Mouse (Mus musculus): ENCODE results near the gene Mcm9. TPM values are rescaled to one million over a fixed set of nuclear protein-coding genes. Genes with fewer than 3 reads are reported as not detected.
A peak's percentile ranks its signal among the peaks of the same experiment; 100 is the strongest.

Mcm9 gene
- polyA plus RNA-seq, 1 experiment from 2014 or later, result 8.3 TPM

DNA sequence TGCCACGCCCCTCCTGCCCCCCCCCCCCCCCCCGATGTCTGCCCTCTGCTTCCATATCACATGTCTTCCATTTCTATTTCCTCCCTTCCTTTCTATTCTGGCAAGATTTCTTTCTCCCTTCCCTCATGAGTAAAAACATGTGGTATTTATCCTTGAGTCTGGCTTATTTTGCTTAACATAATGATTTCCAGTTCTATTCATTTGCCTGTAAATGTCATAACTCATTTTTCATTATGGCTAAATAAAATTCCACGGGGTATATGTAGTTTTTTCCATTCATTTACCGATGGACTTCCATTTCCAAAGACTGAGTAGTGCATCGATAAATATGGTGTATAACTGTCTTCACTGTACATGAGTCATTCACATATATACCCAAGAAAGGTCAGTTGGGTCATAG, 68.2 kb downstream of the Mcm9 start:
- Histone ChIP-seq H3K27ac (no peak overlapping the region), H3K4me3 (replicated peaks) (no peak overlapping the region), H3K36me3 (no peaks in the 10 kb centered on the region), H3K9ac (no peak overlapping the region), H3K4me2 (replicated peaks) (no peak overlapping the region), H3K27me3 (replicated peaks) (no peaks in the 10 kb centered on the region), H3K4me1 (replicated peaks) (no peaks in the 10 kb centered on the region), H3K9me3 (no peaks in the 10 kb centered on the region)
- 85% methylated on average over 5 of the region's 5 CpGs for WGBS
- no peak for ATAC-seq

DNA sequence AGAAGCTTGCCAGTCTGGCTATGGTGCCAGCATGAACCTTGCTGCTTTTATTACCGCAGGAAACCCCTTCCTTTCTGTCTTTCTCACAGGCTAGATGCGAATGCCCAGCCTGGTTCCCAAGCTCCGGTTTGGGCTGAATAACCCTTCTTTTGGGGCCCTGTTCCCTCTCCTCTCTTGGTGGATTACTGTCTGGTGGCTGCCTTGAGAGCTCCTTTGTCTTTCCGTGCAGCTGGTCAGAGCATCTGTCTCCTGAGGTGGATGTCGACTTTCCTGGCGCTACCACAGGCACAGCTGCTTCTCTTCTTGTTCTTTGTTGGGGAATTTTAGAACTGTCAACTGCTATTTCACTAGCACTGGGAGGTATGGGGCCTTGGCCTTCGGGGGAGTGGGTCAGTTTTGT, 92.6 kb downstream of the Mcm9 start:
- no peak overlapping the region for H3K27ac ChIP-seq
- no peaks in the 10 kb centered on the region for H3K4me1 ChIP-seq (replicated peaks)
- no peaks in the 10 kb centered on the region for H3K9me3 ChIP-seq
- WGBS, result 73% methylated on average over 7 of the region's 7 CpGs
- no peak for ATAC-seq
- H3K9ac ChIP-seq, result no peak overlapping the region
- H3K27me3 ChIP-seq (replicated peaks), result no peaks in the 10 kb centered on the region
- H3K4me3 ChIP-seq (replicated peaks), result no peak overlapping the region
- no peak overlapping the region for H3K4me2 ChIP-seq (replicated peaks)
- 0 out of 2 replicates have a peak, but pooled peaks cover 3% of the 10 kb centered on the region for H3K36me3 ChIP-seq

DNA sequence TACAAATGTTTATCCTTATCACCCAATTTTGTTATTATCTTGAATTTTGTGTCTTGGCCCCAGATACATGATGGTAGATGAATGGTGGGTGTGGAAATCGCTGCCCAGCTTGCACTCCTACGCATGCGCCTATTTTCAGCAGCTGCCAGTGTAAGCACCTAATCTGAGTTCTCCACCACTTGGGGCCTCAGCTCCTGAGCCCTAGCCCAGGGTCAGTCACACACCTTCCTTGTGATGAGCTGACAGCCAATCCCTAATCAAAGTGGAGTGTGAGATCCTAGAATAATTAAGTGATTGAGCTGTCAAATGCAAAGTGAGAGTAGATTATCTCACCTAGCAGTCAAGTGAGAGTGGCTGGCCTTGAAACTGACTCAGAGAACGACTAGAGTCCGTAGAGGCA, 97.9 kb downstream of the Mcm9 start:
- WGBS, result 70% methylated on average over 5 of the region's 5 CpGs
- Histone ChIP-seq H3K4me2 (replicated peaks) (no peak overlapping the region), H3K4me1 (replicated peaks) (no peaks in the 10 kb centered on the region), H3K36me3 (0 out of 2 replicates have a peak, but pooled peaks cover 3% of the 10 kb centered on the region), H3K9ac (no peak overlapping the region), H3K27ac (no peak overlapping the region), H3K4me3 (replicated peaks) (no peak overlapping the region), H3K27me3 (replicated peaks) (no peaks in the 10 kb centered on the region), H3K9me3 (no peaks in the 10 kb centered on the region)
- ATAC-seq, result no peak

DNA sequence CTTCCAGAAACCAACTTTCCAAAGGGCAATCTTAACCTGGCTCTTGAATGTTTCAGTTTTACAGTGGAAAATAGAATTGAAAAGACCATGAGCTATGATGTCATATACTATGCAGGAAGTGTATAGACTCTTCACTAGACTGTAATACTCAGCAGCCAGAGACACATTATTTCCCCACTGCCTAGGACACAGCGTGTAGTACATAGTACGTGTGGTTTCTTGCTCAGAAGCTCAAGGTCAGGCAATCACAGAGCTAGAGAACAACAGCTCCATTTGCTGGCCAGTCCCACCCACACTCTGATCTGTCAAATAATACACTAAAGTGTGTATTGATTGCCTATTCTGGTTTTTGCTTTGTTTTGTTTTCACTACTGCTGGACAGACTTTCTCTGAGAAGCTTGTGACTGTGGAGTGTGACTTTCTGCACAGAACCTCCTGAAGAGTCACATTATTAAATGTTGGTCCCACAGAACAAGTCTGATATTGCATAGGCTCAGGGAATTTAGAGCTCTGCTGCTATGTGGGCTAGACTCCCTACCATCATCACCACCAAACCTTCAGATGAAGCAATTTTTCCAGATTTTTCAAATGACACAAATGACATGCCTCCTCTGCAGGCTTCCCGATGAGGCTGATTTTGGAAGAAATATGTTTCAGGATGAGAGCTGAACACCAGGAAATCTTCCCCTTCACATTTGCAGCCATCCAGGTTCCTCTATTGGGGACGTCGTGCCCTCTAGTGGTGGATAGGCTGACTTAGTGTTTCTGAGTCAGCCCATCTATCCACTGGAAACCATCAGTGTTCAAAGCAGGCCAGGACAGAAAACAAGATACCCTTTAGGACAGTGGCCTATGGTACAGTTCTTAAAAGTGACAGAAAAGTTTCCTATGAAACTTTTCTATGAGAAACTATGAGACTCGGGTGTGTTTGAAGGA, 102.1 kb downstream of the Mcm9 start:
- Histone ChIP-seq H3K4me2 (replicated peaks) (no peak overlapping the region), H3K36me3 (no peaks in the 10 kb centered on the region), H3K4me3 (replicated peaks) (no peak overlapping the region), H3K4me1 (replicated peaks) (no peaks in the 10 kb centered on the region), H3K9me3 (no peaks in the 10 kb centered on the region), H3K27ac (no peak overlapping the region), H3K9ac (no peak overlapping the region), H3K27me3 (replicated peaks) (no peaks in the 10 kb centered on the region)
- WGBS, result 26% methylated on average over 6 of the region's 6 CpGs
- ATAC-seq, result peak; percentile 74

DNA sequence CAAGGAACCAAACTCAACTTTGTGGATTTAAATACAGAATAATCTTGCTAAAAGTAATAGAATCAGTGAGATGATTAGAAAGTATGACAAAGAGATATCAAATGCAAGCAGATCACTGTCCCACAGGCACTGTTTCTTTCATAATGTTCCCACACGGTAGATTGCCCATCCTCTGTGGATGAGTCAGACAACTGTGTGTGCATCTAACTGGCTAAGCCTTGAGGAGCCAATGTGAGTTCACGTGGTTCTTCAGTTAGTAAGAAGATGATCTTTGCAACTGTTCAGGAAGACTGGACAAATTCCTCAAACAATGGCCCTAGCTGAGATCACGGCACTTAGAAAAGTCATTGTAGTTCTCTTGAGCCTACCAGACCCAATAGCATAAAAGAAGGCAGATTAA, 102.9 kb downstream of the Mcm9 start:
- H3K27ac ChIP-seq, result no peak overlapping the region
- H3K9ac ChIP-seq, result no peak overlapping the region
- no peaks in the 10 kb centered on the region for H3K9me3 ChIP-seq
- H3K4me1 ChIP-seq (replicated peaks), result no peaks in the 10 kb centered on the region
- ATAC-seq, result no peak
- no peak overlapping the region for H3K4me2 ChIP-seq (replicated peaks)
- no peaks in the 10 kb centered on the region for H3K36me3 ChIP-seq
- WGBS, result 92% methylated on average over 3 of the region's 3 CpGs
- no peak overlapping the region for H3K4me3 ChIP-seq (replicated peaks)
- H3K27me3 ChIP-seq (replicated peaks), result no peaks in the 10 kb centered on the region

DNA sequence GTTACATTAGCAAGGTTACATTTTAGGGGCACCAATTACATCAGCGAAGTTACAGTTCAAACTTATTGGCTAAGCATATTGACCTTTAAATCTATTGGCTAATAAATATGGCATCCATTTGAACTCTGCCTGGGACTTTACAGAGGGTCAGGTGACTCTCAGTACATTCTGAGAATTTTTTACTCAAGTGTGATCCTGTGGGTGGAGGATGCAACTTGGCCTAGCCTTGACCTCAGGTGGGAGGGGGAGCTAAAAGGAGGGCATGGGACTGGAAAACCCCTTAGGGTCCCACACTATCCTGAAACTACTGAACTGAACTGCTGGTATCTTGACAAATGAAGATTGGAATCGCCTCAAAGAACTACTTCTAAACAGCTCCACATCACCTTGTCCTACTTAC, 103.9 kb downstream of the Mcm9 start:
- no peak for ATAC-seq
- H3K4me3 ChIP-seq (replicated peaks), result no peak overlapping the region
- no peak overlapping the region for H3K9ac ChIP-seq
- no peak overlapping the region for H3K4me2 ChIP-seq (replicated peaks)
- H3K27me3 ChIP-seq (replicated peaks), result no peaks in the 10 kb centered on the region
- no peaks in the 10 kb centered on the region for H3K9me3 ChIP-seq
- no peaks in the 10 kb centered on the region for H3K4me1 ChIP-seq (replicated peaks)
- WGBS, result 93% methylated on average over 2 of the region's 2 CpGs
- no peaks in the 10 kb centered on the region for H3K36me3 ChIP-seq
- no peak overlapping the region for H3K27ac ChIP-seq

DNA sequence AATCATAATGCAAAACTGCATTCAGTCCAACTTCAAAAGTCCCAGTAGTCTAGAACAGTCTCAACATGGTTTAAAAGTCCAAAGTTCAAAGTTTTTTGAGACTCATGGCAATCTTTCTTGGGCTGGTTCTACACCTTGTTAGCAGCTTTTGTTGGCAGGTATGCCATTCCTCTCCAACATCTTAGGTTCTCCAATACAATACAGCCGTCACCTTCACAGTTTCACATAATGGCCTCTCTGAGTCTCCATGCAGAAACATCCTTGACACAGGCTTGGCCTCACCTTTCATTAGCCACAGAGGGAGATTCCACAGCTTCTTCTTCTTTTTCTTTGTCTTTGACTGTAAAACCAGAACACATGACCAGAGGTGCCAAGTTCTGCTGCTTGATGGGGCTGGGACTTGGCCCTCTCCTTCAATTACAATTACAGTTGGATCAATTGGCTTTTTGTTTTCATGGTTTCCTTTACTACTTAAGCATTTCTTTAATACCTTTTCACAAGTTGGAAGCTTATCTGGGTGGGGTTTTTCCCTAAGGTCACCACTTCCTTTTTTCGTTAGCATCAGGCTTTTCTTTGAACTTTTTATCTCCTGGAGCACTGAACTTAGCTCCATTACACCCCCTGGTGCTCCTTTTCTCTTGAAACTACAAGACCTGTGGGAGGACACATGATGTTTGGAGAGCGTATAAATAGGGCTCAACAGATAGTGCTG, 104.8 kb downstream of the Mcm9 start:
- H3K4me3 ChIP-seq (replicated peaks), result no peak overlapping the region
- H3K9me3 ChIP-seq, result no peaks in the 10 kb centered on the region
- H3K27ac ChIP-seq, result no peak overlapping the region
- H3K27me3 ChIP-seq (replicated peaks), result no peaks in the 10 kb centered on the region
- H3K36me3 ChIP-seq, result no peaks in the 10 kb centered on the region
- ATAC-seq, result no peak
- H3K4me2 ChIP-seq (replicated peaks), result no peak overlapping the region
- H3K4me1 ChIP-seq (replicated peaks), result no peaks in the 10 kb centered on the region
- no peak overlapping the region for H3K9ac ChIP-seq
- 76% methylated on average over 3 of the region's 3 CpGs for WGBS

DNA sequence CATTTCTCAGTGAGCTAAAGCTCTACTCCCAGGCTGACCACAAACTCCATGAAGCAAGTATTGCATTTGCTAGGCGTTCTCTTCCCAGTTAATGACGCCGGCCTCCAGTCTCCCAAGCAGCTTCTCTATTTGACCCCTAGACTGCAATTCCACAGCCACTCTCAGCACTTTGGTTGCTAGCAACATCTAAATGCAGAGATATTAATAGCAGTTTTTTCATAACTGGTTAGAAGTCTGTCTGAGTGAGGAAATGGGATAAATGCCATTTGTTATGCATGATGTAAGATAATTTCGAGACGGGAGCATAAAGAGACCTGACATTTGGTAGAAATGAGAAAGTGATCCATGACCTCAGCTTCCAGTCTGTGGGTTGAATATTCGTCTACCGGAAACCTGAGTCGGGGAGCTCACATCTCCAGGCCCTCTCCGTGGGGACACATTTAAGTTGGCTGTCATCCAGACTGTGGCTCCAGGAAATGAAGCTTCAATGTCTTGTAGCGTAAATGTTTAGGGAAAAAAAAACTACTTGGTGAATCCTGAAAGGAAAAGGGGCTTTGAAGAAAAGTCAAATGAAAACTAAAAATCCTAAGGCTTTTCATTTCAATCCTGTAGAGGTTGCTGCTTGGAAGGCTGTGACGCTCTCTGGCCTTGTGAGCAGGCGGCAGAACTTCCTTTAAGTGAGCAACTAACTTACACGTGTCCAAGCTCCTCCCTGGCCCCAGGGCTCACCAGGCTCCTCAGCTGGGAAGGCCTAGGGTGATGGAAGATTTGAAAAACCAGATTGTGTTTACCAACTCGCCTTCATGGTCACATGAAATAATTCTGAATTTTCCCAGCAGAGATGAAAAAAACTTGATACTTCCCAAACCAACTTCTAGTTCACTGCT, 110.9 kb downstream of the Mcm9 start:
- peak; percentile 53 for ATAC-seq
- WGBS, result 40% methylated on average over 14 of the region's 14 CpGs
- H3K4me2 ChIP-seq (replicated peaks), result no peak overlapping the region

DNA sequence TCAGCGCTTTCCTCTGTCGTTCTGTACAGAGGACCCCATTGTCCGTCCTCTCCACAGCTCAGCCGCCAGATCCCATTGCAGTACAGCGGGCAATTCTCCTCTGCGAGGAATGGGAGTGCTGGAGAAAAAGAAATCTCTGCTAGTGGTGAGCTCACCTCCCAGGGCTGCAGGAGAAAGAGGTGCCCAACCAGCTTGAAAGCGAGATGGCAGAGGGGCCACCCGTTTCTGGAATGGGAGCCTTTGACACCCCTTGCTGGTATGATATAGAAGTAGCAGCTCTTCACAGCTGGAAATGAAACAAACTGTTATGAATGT, 111.7 kb downstream of the Mcm9 start:
- no peaks in the 10 kb centered on the region for H3K36me3 ChIP-seq
- no peak overlapping the region for H3K9ac ChIP-seq
- no peaks in the 10 kb centered on the region for H3K27me3 ChIP-seq (replicated peaks)
- no peaks in the 10 kb centered on the region for H3K9me3 ChIP-seq
- peak; percentile 31; the same call in 1 of the 2 replicates for ATAC-seq
- 46% methylated on average over 8 of the region's 8 CpGs for WGBS
- peak overlapping the region; percentile 71 for H3K27ac ChIP-seq
- 0 out of 2 replicates have a peak overlapping the region, but pooled peaks have one; percentile 4 for H3K4me2 ChIP-seq (replicated peaks)
- H3K4me3 ChIP-seq (replicated peaks), result no peak overlapping the region
- peaks cover 14% of the 10 kb centered on the region; the same call in 1 of the 2 replicates for H3K4me1 ChIP-seq (replicated peaks)

More for the DNA sequence above, 110.9 kb downstream of the Mcm9 start:
- no peak overlapping the region for H3K9ac ChIP-seq
- H3K9me3 ChIP-seq, result no peaks in the 10 kb centered on the region
- peaks cover 14% of the 10 kb centered on the region; the same call in 1 of the 2 replicates for H3K4me1 ChIP-seq (replicated peaks)
- H3K27ac ChIP-seq, result peak overlapping the region; percentile 71
- H3K4me3 ChIP-seq (replicated peaks), result no peak overlapping the region
- H3K27me3 ChIP-seq (replicated peaks), result no peaks in the 10 kb centered on the region
- H3K36me3 ChIP-seq, result no peaks in the 10 kb centered on the region

DNA sequence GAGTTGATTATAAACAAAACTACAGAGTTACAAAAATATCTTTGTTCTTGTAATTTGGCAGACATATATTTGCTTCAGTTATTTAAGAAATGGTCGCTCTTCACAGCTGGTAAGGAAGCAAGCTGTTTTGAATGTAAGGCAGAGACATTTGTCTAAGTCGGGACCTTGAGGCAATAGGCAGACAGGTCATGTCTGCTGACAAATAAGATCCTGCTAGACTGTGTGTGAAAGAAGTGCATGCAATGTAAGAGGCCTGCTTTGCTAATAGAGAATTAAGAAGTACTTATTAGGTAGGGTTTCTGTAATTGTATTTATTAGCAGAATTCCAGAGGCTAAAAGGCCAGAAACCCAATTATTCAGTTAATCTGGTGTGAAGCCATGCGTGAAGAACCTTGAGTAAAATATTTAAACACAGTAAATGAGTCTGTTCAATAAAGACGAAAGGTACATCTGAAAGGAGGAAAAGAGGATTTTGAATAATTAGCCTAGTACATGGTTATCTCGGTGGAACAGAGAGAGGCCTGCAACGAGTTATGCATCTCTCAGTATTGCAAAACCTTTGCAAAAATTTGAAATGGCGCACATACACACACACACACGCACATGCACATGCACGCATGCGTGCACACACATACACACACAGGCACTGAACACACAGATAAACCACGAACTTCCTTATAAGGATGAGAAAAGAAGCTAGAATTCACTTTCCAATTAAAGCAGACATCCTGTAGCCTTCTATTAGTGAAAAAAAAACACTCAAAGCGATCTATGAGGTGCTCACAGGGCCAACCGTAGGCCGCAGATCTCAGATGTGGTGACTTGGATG, 112.3 kb downstream of the Mcm9 start:
- WGBS, result 69% methylated on average over 14 of the region's 14 CpGs
- Histone ChIP-seq H3K4me2 (replicated peaks) (0 out of 2 replicates have a peak overlapping the region, but pooled peaks have one; percentile 4), H3K36me3 (no peaks in the 10 kb centered on the region), H3K9me3 (no peaks in the 10 kb centered on the region), H3K4me3 (replicated peaks) (no peak overlapping the region), H3K27me3 (replicated peaks) (no peaks in the 10 kb centered on the region), H3K9ac (no peak overlapping the region), H3K27ac (peak overlapping the region; percentile 71), H3K4me1 (replicated peaks) (peaks cover 14% of the 10 kb centered on the region; the same call in 1 of the 2 replicates)
- ATAC-seq, result no peak

DNA sequence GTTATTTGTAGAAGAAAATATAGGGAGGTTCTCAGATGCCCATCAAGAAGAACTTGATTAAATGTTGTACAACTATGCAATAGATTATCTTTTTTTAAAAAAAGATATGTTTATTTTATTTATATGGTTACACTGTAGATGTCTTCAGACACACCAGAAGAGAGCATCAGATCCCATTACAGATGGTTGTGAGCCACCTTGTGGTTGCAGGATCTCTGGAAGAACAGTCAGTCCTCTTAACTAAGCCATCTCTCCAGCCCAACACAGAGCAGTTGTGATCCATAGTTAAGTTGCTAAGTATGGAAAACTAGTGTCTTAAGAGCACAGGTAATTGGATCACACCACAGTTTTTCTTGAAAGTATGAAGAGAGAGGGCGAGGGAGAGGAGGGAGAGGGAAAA, 117.7 kb downstream of the Mcm9 start:
- WGBS, result 100% methylated on average over 1 of the region's 1 CpGs

More for the DNA sequence above, 117.7 kb downstream of the Mcm9 start:
- no peak overlapping the region for H3K4me3 ChIP-seq (replicated peaks)
- no peak overlapping the region for H3K4me2 ChIP-seq (replicated peaks)
- no peaks in the 10 kb centered on the region for H3K4me1 ChIP-seq (replicated peaks)
- no peak overlapping the region for H3K9ac ChIP-seq
- H3K9me3 ChIP-seq, result no peaks in the 10 kb centered on the region
- no peaks in the 10 kb centered on the region for H3K36me3 ChIP-seq
- H3K27me3 ChIP-seq (replicated peaks), result no peaks in the 10 kb centered on the region
- H3K27ac ChIP-seq, result no peak overlapping the region
- no peak for ATAC-seq

All from intestine, embryonic 15.5 days (tissue).